Mouse (Mus musculus): ENCODE measurements around the gene Gns.

- no peak for TF ChIP-seq CTCF (IDR thresholded peaks at IDR 0.05; ENCODE audit: low read depth)
- no peak for TF ChIP-seq EP300 (optimal IDR thresholded peaks at IDR 0.05)
These were observed 71.8 kb downstream of the Gns start for GRCm38 (mm10) chr10:121436693-121437092.
